Mouse (Mus musculus) erythroblast, embryonic 14.5 days (primary cell): ENCODE data around the gene Cd180. TPM values are rescaled to one million over a fixed set of nuclear protein-coding genes. Genes with fewer than 3 reads are reported as not detected.

Source experiments
- H3K27me3 ChIP-seq: 2 replicates; pipeline ENCODE4 v1.6.1; 2012; ENCODE audit warnings: inconsistent platforms; ENCODE audit not compliant: control insufficient read depth
- H3K36me3 ChIP-seq: 2 replicates; pipeline ENCODE4 v1.6.1; 2012; ENCODE audit warnings: mild to moderate bottlenecking, inconsistent platforms; ENCODE audit not compliant: control insufficient read depth
- H3K4me1 ChIP-seq: 2 replicates; pipeline ENCODE4 v1.6.1; 2012; ENCODE audit warnings: inconsistent platforms; ENCODE audit not compliant: control insufficient read depth
- H3K4me3 ChIP-seq: replicated peaks from 2 replicates; pipeline ENCODE3; 2012; ENCODE audit warnings: moderate library complexity, mild to moderate bottlenecking, inconsistent platforms
- H3K9me3 ChIP-seq: 2 replicates; pipeline ENCODE4 v1.6.1; 2012; ENCODE audit warnings: low read length, inconsistent platforms, mixed read lengths; ENCODE audit not compliant: control insufficient read depth
- GATA1 ChIP-seq: IDR thresholded peaks from 2 replicates; pipeline ENCODE4 v1.6.1; 2012; ENCODE audit warnings: low read length, inconsistent platforms, mixed read lengths
- TAL1 ChIP-seq: IDR thresholded peaks from 3 replicates; pipeline ENCODE4 v1.6.1; 2012; ENCODE audit warnings: low read length, inconsistent platforms, mixed read lengths
- polyA plus RNA-seq: library from polyadenylated mRNA; stranded (reverse); fragments of >175 nt; gene quantifications from 2 replicates; pipeline ENCODE4 v1.2.3, GENCODE M21; 2012

Cd180 gene
- polyA plus RNA-seq, 1 experiment: not detected

DNA sequence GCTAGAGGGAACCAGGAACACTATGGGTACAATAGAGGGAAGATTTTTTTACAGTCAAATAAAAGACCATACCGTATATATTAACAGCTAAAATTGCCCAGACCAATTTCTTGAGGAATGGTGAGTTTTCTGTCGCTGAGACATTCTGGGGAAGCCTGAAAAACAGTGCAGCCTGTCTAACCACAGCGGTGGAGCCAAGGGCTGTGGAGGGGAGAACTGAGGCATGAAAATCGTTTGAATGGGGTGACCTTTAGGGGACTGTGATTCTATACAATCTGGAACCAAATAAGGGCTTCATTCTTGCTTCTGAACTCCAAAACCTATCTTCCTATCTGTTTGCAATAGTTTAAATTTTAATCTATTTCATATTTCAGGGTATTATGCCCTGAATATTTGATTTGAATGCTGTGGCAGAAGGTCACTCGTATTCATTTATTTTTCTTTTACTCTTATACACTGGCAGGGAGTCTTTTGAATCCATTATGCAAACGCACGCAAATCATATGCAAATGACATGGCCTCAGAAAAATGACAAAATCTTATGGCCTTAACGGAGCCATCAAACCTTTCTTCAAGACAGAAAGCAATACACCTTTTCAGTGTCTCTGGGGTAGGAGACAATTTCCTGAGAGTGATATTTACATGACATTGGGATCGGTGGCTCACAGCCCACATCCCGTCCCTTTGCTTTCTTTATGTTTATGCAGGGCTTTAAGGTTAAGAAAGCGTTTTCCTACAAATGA is 1.8 kb upstream of the Cd180 start:
- no peak for TF ChIP-seq TAL1
- no peak for TF ChIP-seq GATA1
- Histone ChIP-seq H3K4me3 (no peak overlapping the region), H3K4me1 (peaks cover 2% of the 10 kb centered on the region; the same call in 1 of the 2 replicates), H3K36me3 (no peaks in the 10 kb centered on the region), H3K9me3 (no peaks in the 10 kb centered on the region), H3K27me3 (no peaks in the 10 kb centered on the region)

DNA sequence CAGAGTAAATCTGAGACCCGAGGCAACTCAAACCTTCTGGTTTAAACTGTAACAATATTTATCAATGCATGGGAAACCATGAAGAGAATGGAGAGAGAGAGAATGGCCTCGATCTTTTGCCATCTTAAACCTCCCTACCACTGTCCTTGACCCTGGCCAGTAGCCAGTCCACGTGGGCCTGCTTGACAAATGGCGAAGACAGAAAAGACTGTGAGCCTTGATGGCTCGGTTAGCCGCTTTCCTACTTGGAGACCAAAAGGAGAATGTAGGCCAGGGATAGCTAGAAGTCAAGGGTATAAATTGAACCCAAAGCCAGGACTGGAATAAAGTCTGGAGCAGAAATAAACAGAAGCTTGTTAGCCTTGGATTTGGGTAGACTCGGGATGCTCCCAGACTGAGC is 796 bp downstream of the Cd180 start:
- H3K36me3 ChIP-seq: no peaks in the 10 kb centered on the region
- peaks cover 9% of the 10 kb centered on the region for H3K4me1 ChIP-seq
- no peak overlapping the region for H3K4me3 ChIP-seq
- H3K27me3 ChIP-seq: no peaks in the 10 kb centered on the region
- no peak for TF ChIP-seq TAL1
- no peak for TF ChIP-seq GATA1
- no peaks in the 10 kb centered on the region for H3K9me3 ChIP-seq

DNA sequence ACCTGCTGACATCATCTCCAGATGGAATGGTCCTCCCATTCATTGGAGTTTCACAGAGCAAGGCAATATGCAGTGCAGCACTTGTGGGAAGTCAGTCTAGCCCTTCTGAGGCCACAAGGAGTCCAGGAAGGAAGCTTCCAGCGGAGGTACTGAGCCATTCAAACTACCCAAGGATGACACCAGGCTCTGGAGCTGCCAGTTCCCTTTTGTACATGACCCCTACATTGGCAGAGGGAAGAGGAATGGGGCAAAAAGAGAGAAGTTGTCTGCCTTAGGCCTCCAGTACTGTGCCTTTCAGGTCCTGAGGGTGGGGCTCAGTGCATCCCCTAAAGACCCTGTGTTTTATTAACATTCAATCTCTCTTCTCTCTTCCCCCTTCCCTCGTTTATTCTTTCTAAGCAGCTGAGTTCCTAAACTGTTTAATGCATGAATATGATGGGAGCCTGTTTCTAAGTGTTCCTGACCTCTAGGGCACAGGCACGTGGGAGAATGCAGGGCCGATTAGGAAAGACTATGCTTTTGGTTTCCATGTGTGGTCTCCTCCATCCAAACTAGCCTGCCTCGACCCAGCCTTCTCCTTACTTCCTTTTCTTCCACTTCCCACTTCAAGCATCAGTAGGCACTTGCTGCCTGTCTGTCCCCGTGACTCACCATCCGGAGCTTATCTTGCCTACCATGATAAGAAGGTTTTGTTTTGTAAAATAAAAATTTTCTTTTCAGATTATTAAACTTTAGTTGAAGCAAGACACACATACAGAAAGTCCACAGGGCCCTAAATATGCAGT is 2.0 kb downstream of the Cd180 start:
- Histone ChIP-seq H3K4me3 (no peak overlapping the region), H3K9me3 (no peaks in the 10 kb centered on the region), H3K27me3 (no peaks in the 10 kb centered on the region), H3K4me1 (peaks cover 9% of the 10 kb centered on the region), H3K36me3 (no peaks in the 10 kb centered on the region)
- TF ChIP-seq TAL1 (no peak), GATA1 (no peak)

DNA sequence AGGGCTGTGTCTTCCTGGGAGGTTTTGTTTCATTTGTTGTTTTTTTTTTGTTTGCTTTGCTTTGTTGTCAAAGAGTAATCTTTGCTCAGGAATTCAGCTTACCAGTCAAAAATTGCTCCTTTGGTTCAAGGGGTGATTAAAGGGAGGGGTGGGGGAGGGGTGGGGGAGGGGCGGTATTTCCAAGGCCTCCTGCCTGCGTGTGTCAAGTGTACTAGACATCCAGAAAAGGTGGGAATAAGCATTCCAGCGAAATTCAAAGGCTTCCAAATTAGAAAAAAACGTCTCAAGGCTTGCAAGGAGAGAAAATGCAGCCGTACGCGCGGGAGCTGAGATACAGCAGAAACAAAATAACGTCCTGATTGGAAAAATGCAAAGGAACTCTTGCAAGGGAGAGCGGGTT is 5.0 kb downstream of the Cd180 start:
- Histone ChIP-seq H3K4me1 (peaks cover 9% of the 10 kb centered on the region), H3K27me3 (no peaks in the 10 kb centered on the region), H3K9me3 (no peaks in the 10 kb centered on the region), H3K4me3 (no peak overlapping the region), H3K36me3 (no peaks in the 10 kb centered on the region)
- no peak for TF ChIP-seq GATA1

DNA sequence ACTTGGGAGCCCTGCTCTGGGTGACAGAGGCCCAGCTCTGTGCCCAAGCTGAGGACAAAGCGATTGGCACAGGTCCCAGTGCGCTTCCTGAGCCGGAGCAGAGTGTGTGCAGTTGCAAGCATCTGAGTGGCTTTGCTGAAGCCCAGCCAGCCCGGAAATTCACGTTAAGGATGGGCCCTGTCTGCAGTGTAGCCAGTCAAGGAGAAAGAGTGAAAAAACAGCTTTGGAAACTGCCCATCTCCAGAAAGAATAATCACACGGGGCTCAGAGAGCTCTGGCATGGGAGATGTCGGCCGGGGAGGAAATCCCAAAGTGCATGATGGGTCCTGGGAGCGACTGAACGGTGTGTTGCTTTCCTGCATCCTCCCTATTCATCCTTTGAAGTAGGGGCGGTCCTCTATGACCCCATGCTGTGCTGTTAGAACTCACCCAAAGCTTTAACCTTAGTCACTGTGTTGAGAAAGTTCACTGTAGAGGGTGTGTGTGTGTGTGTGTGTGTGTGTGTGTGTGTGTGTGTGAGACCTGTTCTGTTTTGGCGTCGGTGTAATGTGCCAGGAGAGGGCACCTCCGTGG is 5.5 kb downstream of the Cd180 start:
- Histone ChIP-seq H3K27me3 (no peaks in the 10 kb centered on the region), H3K36me3 (no peaks in the 10 kb centered on the region), H3K4me3 (no peak overlapping the region), H3K4me1 (peaks cover 9% of the 10 kb centered on the region), H3K9me3 (no peaks in the 10 kb centered on the region)
- no peak for TF ChIP-seq GATA1
- TF ChIP-seq TAL1: no peak

DNA sequence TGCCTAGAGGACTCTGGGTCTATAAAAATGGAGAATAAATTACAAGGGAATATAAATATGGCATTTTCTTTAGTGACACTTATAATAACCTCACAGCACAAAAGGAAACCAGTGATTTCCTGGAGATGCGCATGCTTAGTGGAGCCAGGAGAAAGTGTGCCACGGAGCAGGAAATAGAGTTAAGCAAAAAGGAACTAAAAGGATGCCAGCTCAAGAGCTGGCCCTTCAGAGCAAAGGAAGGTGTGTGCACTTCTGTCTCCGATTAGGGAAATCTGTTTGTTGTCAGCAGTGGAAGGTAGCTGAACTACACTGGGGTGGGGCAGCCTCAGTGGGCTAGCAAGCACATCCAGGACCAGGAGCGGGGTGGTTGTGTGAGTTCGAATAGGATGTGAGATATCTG is 6.8 kb downstream of the Cd180 start:
- Histone ChIP-seq H3K4me3 (no peak overlapping the region), H3K36me3 (no peaks in the 10 kb centered on the region), H3K4me1 (peaks cover 9% of the 10 kb centered on the region), H3K9me3 (no peaks in the 10 kb centered on the region), H3K27me3 (no peaks in the 10 kb centered on the region)
- TF ChIP-seq TAL1: no peak
- TF ChIP-seq GATA1: no peak

DNA sequence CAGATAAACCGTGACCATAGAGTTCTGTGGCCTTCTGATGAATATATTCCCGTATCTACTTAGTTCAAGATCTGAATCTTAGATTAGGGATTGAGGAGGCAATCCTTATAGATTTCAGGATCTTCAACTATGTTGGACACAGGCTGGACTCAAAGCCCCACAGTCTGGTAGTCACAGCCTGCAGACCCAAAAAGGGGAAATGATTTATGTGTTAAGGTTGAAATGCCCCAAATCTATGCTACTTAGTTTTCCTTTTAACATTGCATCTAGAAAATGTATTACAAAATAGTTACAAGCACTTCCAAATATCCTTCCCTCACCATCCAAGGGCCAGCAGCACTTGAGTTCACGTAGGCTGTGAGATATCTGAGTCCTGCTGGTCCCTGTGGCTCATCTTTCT is 7.4 kb downstream of the Cd180 start:
- H3K4me1 ChIP-seq: peaks cover 7% of the 10 kb centered on the region
- no peaks in the 10 kb centered on the region for H3K36me3 ChIP-seq
- H3K9me3 ChIP-seq: no peaks in the 10 kb centered on the region
- no peak for TF ChIP-seq GATA1
- no peak for TF ChIP-seq TAL1
- H3K27me3 ChIP-seq: no peaks in the 10 kb centered on the region
- H3K4me3 ChIP-seq: no peak overlapping the region

DNA sequence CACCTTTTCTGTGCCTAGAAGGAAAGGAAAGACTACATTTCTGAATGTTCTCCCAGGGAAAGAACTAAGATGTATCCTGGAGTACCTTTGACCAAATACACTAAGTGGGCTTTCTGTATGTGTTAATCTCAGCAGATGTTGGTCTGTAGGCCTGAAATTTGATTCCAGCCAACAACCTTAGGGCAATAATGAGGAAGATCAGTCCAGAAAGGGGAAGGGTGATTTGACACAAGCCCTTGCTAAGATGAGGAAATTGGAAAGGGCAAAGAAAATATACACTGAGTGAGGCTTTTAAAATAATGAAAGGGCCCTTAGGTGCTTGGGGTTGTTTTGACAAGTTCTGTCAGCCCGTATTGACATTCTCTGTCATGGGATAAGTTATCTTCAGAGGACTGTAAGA is 23.6 kb downstream of the Cd180 start:
- Histone ChIP-seq H3K9me3 (no peaks in the 10 kb centered on the region), H3K27me3 (no peaks in the 10 kb centered on the region), H3K4me3 (no peak overlapping the region), H3K36me3 (no peaks in the 10 kb centered on the region), H3K4me1 (peaks cover 5% of the 10 kb centered on the region)
- TF ChIP-seq GATA1: no peak
- no peak for TF ChIP-seq TAL1

DNA sequence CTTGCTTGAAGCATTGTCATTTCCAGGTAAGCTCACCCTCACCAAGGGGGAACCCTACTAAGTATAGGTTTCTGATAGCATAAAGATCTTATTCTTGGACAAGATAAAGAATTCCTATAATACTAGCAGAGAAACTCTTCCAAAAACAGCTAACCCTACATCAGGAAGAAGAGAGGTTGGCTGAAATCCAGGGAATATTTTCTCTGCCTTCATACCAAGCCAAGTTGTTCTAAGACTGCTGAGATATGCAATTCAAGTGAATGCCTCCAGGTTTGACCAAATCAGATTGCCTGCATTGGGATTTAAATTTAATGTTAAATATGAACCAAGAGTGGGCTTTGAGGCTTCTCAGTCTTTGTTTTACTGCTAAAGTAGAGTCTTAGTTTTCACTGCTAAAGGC is 32.1 kb downstream of the Cd180 start:
- no peaks in the 10 kb centered on the region for H3K36me3 ChIP-seq
- H3K27me3 ChIP-seq: no peaks in the 10 kb centered on the region; the same call in 1 of the 2 replicates
- no peak overlapping the region for H3K4me3 ChIP-seq
- peaks cover 17% of the 10 kb centered on the region for H3K4me1 ChIP-seq
- no peaks in the 10 kb centered on the region for H3K9me3 ChIP-seq
- TF ChIP-seq GATA1 (no peak), TAL1 (no peak)
